Mouse (Mus musculus): ENCODE data around the gene Pon2. TPM values are rescaled to one million over a fixed set of nuclear protein-coding genes. Genes with fewer than 3 reads are reported as not detected.
"Not testable (repeated sequence)": the region's sequence is repeated elsewhere in the genome, so short reads cannot be mapped to it uniquely, and the experiment has no call there.

The Pon2 gene
- polyA plus RNA-seq, 1 experiment from 2014 or later: 130 TPM

DNA sequence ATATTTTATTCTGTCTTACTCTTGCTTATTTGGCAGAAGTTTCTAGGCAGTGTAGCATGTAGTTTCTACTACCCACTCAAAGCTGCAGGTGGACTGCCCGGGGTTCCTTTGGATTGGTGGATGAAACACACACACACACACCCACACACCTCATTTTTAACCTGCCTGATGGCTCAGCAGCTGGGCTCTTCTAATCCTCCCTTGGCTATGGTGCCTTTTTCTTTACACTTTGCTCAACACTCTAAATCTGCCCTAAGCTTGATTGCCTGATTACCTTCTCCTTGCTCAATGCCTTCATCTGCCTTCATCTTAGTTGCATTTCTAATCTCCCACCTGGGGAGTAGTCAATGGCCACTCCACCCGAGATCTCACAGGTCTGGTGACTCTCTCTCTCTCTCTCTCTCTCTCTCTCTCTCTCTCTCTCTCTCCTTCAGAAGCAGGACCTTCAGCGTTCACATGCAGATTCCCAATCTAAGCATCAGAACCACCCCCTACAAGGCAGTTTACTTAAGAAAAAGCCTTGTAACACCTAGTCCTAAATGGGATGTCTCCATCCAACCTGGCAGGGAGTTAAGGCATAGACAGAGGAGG, 34.4 kb upstream of the Pon2 start:
- Histone ChIP-seq H3K36me3 (ENCODE audit: control insufficient read depth, insufficient read depth, low read length) (no peaks in the 10 kb centered on the region), H3K4me3 (ENCODE audit: low read depth, low read length) (no peak overlapping the region), H3K9me3 (ENCODE audit: control insufficient read depth, low read length) (no peaks in the 10 kb centered on the region), H3K9ac (ENCODE audit: low read length) (no peak overlapping the region), H3K4me1 (replicated peaks; ENCODE audit: control insufficient read depth, insufficient read depth) (no peaks in the 10 kb centered on the region), H3K27me3 (ENCODE audit: control insufficient read depth, insufficient read depth, low read length) (no peaks in the 10 kb centered on the region), H3K27ac (replicated peaks) (no peak overlapping the region), H3K4me2 (replicated peaks; ENCODE audit: low read depth) (no peak overlapping the region)
- WGBS: 68% methylated on average over 3 of the region's 3 CpGs
- TF ChIP-seq CTCF (IDR thresholded peaks at IDR 0.05; ENCODE audit: low read depth) (no peak), EP300 (optimal IDR thresholded peaks at IDR 0.05) (no peak)
- DNase-seq (ENCODE audit: low spot score): no peak
- ATAC-seq (ENCODE audit: low FRiP score, low TSS enrichment): no peak

DNA sequence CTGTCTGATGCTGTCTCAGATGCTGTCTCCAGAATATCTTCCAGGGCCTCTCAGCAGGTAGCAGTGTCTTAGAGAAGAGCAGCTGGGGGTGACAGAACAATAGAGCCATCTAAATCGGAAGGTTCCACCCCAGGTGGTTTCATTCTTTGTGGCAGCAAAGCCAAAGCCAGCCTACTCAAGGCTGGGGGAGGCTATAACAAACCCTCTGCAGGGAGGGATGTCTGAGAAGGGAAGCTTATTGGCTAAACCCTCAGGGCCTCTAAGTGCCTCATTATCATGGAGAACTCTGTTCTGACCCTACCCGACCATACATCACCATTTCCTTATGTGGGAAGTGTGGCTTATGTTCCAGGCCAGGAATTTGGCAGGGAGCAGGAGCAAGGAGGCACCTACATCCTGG, 26.9 kb upstream of the Pon2 start:
- 79% methylated on average over 2 of the region's 2 CpGs for WGBS
- ATAC-seq (ENCODE audit: low FRiP score, low TSS enrichment): no peak
- TF ChIP-seq CTCF (IDR thresholded peaks at IDR 0.05; ENCODE audit: low read depth) (no peak), EP300 (optimal IDR thresholded peaks at IDR 0.05) (no peak)

GRCm38 (mm10) chr6:5324101-5324500, 25.8 kb upstream of the Pon2 start:
- 91% methylated on average over 6 of the region's 6 CpGs for WGBS
- H3K9me3 ChIP-seq (ENCODE audit: control insufficient read depth, low read length); H3K4me2 ChIP-seq (replicated peaks; ENCODE audit: low read depth); ATAC-seq (ENCODE audit: low FRiP score, low TSS enrichment); DNase-seq (ENCODE audit: low spot score); H3K9ac ChIP-seq (ENCODE audit: low read length); H3K27ac ChIP-seq (replicated peaks); H3K4me3 ChIP-seq (ENCODE audit: low read depth, low read length); H3K36me3 ChIP-seq (ENCODE audit: control insufficient read depth, insufficient read depth, low read length); H3K27me3 ChIP-seq (ENCODE audit: control insufficient read depth, insufficient read depth, low read length); H3K4me1 ChIP-seq (replicated peaks; ENCODE audit: control insufficient read depth, insufficient read depth): not testable (repeated sequence)

More for the DNA sequence above, 26.9 kb upstream of the Pon2 start:
- Histone ChIP-seq H3K9ac (ENCODE audit: low read length) (no peak overlapping the region), H3K27ac (replicated peaks) (no peak overlapping the region), H3K4me1 (replicated peaks; ENCODE audit: control insufficient read depth, insufficient read depth) (no peaks in the 10 kb centered on the region), H3K27me3 (ENCODE audit: control insufficient read depth, insufficient read depth, low read length) (no peaks in the 10 kb centered on the region), H3K4me2 (replicated peaks; ENCODE audit: low read depth) (no peak overlapping the region), H3K36me3 (ENCODE audit: control insufficient read depth, insufficient read depth, low read length) (no peaks in the 10 kb centered on the region), H3K4me3 (ENCODE audit: low read depth, low read length) (no peak overlapping the region), H3K9me3 (ENCODE audit: control insufficient read depth, low read length) (no peaks in the 10 kb centered on the region)
- DNase-seq (ENCODE audit: low spot score): no peak

GRCm38 (mm10) chr6:5316630-5317029, 18.4 kb upstream of the Pon2 start:
- Histone ChIP-seq H3K9me3 (ENCODE audit: control insufficient read depth, low read length) (no peaks in the 10 kb centered on the region), H3K36me3 (ENCODE audit: control insufficient read depth, insufficient read depth, low read length) (no peaks in the 10 kb centered on the region), H3K27ac (replicated peaks) (no peak overlapping the region), H3K4me2 (replicated peaks; ENCODE audit: low read depth) (no peak overlapping the region), H3K4me1 (replicated peaks; ENCODE audit: control insufficient read depth, insufficient read depth) (no peaks in the 10 kb centered on the region), H3K4me3 (ENCODE audit: low read depth, low read length) (no peak overlapping the region), H3K27me3 (ENCODE audit: control insufficient read depth, insufficient read depth, low read length) (no peaks in the 10 kb centered on the region), H3K9ac (ENCODE audit: low read length) (no peak overlapping the region)
- WGBS: 92% methylated on average over 9 of the region's 9 CpGs
- TF ChIP-seq CTCF (IDR thresholded peaks at IDR 0.05; ENCODE audit: low read depth) (no peak), EP300 (optimal IDR thresholded peaks at IDR 0.05) (no peak)
- no peak; the same call in 1 of the 2 replicates for ATAC-seq (ENCODE audit: low FRiP score, low TSS enrichment)
- no peak for DNase-seq (ENCODE audit: low spot score)

DNA sequence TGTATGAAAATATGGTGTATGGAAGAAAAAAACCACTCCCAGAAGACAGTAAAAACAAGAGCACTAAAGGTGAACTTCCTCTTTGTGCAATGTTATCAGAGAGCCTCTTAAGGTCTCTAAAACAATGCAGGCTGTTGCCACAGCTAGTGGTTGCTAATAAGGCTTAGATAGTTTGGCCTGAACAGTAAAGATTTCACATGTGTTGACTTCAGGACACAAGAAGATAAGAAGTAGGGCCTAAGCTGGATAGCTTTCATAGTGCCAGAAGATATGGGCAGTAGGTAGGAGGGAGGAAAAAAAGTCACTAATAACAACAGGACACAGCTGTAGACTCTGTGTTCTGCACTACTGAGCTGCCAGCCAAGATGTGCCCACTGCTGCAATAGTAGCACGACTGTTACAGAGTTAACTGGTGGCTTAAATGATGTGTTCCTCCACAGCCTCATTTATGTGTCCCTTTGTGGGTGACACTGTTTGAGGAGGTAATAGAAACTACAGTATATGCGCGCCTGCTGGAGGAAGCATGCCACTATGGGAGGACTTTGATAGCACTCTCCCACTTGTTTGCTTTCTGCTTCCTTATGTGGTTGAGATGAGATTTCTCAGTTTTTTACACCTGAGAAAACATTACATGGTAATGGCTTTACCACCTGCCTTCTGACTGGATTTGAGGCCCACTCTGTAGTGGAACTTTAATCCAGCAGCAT, 17.0 kb upstream of the Pon2 start:
- no peak for DNase-seq (ENCODE audit: low spot score)
- peak; percentile 54 for ATAC-seq (ENCODE audit: low FRiP score, low TSS enrichment)

GRCm38 (mm10) chr6:5313951-5314590, 15.8 kb upstream of the Pon2 start:
- 84% methylated on average over 5 of the region's 5 CpGs for WGBS

More for the DNA sequence above, 17.0 kb upstream of the Pon2 start:
- Histone ChIP-seq H3K27me3 (ENCODE audit: control insufficient read depth, insufficient read depth, low read length) (no peaks in the 10 kb centered on the region), H3K9me3 (ENCODE audit: control insufficient read depth, low read length) (no peaks in the 10 kb centered on the region), H3K9ac (ENCODE audit: low read length) (no peak overlapping the region), H3K36me3 (ENCODE audit: control insufficient read depth, insufficient read depth, low read length) (no peaks in the 10 kb centered on the region), H3K4me3 (ENCODE audit: low read depth, low read length) (no peak overlapping the region), H3K4me1 (replicated peaks; ENCODE audit: control insufficient read depth, insufficient read depth) (no peaks in the 10 kb centered on the region), H3K4me2 (replicated peaks; ENCODE audit: low read depth) (no peak overlapping the region), H3K27ac (replicated peaks) (no peak overlapping the region)
- no peak for TF ChIP-seq EP300 (optimal IDR thresholded peaks at IDR 0.05)
- TF ChIP-seq CTCF (IDR thresholded peaks at IDR 0.05; ENCODE audit: low read depth): no peak
- WGBS: 82% methylated on average over 3 of the region's 3 CpGs

More at GRCm38 (mm10) chr6:5313951-5314590, 15.8 kb upstream of the Pon2 start:
- ATAC-seq (ENCODE audit: low FRiP score, low TSS enrichment): peak; percentile 10; the same call in 1 of the 2 replicates
- no peaks in the 10 kb centered on the region for H3K27me3 ChIP-seq (ENCODE audit: control insufficient read depth, insufficient read depth, low read length)
- no peaks in the 10 kb centered on the region for H3K4me1 ChIP-seq (replicated peaks; ENCODE audit: control insufficient read depth, insufficient read depth)
- no peaks in the 10 kb centered on the region for H3K36me3 ChIP-seq (ENCODE audit: control insufficient read depth, insufficient read depth, low read length)
- H3K4me3 ChIP-seq (ENCODE audit: low read depth, low read length): no peak overlapping the region
- no peak overlapping the region for H3K4me2 ChIP-seq (replicated peaks; ENCODE audit: low read depth)
- DNase-seq (ENCODE audit: low spot score): no peak
- no peaks in the 10 kb centered on the region for H3K9me3 ChIP-seq (ENCODE audit: control insufficient read depth, low read length)
- no peak overlapping the region for H3K27ac ChIP-seq (replicated peaks)
- H3K9ac ChIP-seq (ENCODE audit: low read length): no peak overlapping the region
- TF ChIP-seq CTCF (IDR thresholded peaks at IDR 0.05; ENCODE audit: low read depth) (no peak), EP300 (optimal IDR thresholded peaks at IDR 0.05) (no peak)
